Mouse (Mus musculus): ENCODE data around the gene Blvra. TPM values are rescaled to one million over a fixed set of nuclear protein-coding genes. Genes with fewer than 3 reads are reported as not detected.

The Blvra gene
- polyA plus RNA-seq, 1 experiment: 1.3 TPM

DNA sequence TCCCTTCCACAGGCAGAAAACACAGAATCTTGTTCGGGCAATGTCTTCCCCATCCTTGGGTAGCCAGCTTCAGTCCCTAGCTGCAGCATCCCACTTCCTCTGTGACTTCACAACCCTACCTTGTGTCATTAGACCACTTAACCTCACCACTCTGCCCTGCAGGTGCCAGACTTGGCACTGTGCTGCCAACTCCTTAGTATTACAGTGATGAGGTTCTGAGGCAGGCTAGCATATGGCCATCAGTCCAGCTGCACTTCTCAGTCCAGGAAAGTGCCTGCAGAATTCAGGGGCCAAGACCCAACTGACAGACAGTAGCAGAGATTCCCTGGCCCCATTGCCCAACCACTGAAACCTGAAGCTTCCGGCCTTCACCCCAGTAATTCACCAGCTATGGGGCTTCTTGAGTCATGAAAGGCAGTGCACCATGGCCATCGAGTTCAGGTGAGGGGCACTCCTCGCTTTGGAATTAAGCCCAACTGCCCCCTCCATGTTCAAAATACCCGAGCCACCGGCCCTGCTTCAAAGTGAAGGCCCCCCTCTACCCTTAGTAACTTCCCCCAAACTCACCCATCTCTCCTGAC, 72.2 kb downstream of the Blvra start:
- Histone ChIP-seq H3K9me3 (ENCODE audit: control insufficient read depth, low read length) (peaks cover 14% of the 10 kb centered on the region), H3K27me3 (ENCODE audit: control insufficient read depth) (no peaks in the 10 kb centered on the region), H3K4me3 (replicated peaks) (peak overlapping the region; percentile 76), H3K4me1 (ENCODE audit: control insufficient read depth) (peaks cover 80% of the 10 kb centered on the region), H3K36me3 (ENCODE audit: control insufficient read depth) (peaks cover 50% of the 10 kb centered on the region)
- TF ChIP-seq TAL1 (IDR thresholded peaks at IDR 0.05; ENCODE audit: low read length): no peak
- no peak for TF ChIP-seq GATA1 (IDR thresholded peaks at IDR 0.05; ENCODE audit: low read length)

DNA sequence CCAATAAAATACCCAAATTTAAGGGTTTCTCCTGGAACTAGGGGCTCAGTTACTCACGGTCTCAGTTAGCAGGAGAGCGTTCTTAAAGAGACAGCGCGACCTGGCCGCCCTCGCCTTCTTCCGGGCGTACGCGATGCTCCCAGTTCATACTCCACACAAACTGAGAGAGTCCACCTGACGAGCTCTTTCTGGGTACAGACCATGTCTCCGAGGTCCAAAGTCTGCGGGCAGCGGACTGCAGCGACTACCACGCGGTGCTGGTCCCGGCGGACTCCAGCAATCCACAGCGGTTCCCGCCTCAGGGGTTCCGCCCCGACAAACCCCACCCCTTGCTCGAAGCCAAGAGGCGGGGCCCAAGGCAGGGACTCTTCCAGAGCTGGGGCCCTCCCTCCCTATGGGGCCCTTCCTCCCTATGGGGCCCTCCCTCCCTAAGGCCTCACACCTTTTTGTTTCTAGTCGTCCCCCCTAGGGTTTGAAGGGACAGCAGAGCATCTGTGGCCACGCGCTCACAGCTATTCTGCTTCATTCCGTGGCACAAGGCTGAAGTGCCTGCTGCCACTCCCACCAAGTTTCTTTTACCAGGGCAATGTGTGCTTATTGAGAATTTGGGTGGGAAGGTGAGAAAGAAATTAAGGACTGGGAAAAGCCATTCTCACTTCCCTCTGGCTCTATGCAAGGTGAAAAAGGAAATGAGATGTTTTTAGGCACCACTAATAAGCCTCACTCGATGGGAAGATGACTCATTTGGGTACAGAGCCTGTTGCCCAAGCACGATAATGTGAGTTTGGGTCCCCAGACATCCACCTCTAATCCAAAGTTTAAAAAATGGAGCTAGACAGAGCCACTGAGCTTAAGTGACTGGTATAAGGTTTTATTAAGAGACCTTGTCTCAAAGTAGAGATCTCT, 72.9 kb downstream of the Blvra start, which contains the start of gene Itpripl1:
Gene Itpripl1, minus strand, starts transcription at position 285 of the 906 bp plus-strand sequence.
- no peaks in the 10 kb centered on the region for H3K27me3 ChIP-seq (ENCODE audit: control insufficient read depth)
- peaks cover 73% of the 10 kb centered on the region for H3K4me1 ChIP-seq (ENCODE audit: control insufficient read depth)
- H3K9me3 ChIP-seq (ENCODE audit: control insufficient read depth, low read length): peaks cover 14% of the 10 kb centered on the region
- peak within 1 kb of the TSS; percentile 76 for H3K4me3 ChIP-seq (replicated peaks)
- TF ChIP-seq GATA1 (IDR thresholded peaks at IDR 0.05; ENCODE audit: low read length): no peak
- no peak for TF ChIP-seq TAL1 (IDR thresholded peaks at IDR 0.05; ENCODE audit: low read length)
- peaks cover 43% of the 10 kb centered on the region for H3K36me3 ChIP-seq (ENCODE audit: control insufficient read depth)

DNA sequence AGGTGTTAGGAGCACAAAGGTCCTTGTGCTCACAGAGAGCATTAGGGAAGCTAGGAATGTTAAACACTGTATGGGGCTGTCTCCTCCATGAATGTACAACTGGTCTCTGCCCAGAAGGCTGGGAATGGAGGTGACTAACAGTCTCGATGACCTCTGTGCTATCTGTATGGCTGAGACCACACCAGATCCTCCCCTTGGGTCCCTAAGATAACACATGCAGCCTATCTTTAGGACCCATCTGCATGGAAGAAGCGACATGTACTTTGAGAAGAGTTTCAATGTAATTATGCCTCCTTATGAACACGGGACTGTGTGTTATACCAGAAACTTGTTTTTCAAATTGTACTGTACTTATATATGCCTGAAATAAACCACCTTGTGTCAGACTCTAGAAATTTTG, 75.2 kb downstream of the Blvra start:
- TF ChIP-seq GATA1 (IDR thresholded peaks at IDR 0.05; ENCODE audit: low read length): peak; percentile 41; the same call in 1 of the 2 replicates
- TF ChIP-seq TAL1 (IDR thresholded peaks at IDR 0.05; ENCODE audit: low read length): peak; percentile 16; the same call in 1 of the 3 replicates
- H3K36me3 ChIP-seq (ENCODE audit: control insufficient read depth): peaks cover 20% of the 10 kb centered on the region
- peaks cover 8% of the 10 kb centered on the region for H3K9me3 ChIP-seq (ENCODE audit: control insufficient read depth, low read length)
- H3K4me1 ChIP-seq (ENCODE audit: control insufficient read depth): peaks cover 61% of the 10 kb centered on the region
- H3K4me3 ChIP-seq (replicated peaks): no peak overlapping the region
- H3K27me3 ChIP-seq (ENCODE audit: control insufficient read depth): no peaks in the 10 kb centered on the region

Other genes starting within 250 kb of the Blvra start
- gene Trpm7, start 194.4 kb upstream of the Blvra start, polyA plus RNA-seq (2012): 0.11 and 0.33 TPM in 2 replicates
- 0.07 and 0.08 TPM in 2 replicates for gene Sppl2a, start 137.4 kb upstream of the Blvra start, polyA plus RNA-seq (2012)
- 0.08 TPM in 1 of 2 replicates, not detected in the other for gene Ap4e1, start 61.9 kb upstream of the Blvra start, polyA plus RNA-seq (2012)
- gene Ncaph, start 63.3 kb downstream of the Blvra start, polyA plus RNA-seq (2012): 3.9 and 6.2 TPM in 2 replicates
- 0.47 and 0.61 TPM in 2 replicates for gene Itpripl1, start 72.8 kb downstream of the Blvra start, polyA plus RNA-seq (2012)
- not detected in 2 replicates for gene 1810024B03Rik, start 137.6 kb downstream of the Blvra start, polyA plus RNA-seq (2012)
- gene Snrnp200, start 137.7 kb downstream of the Blvra start, polyA plus RNA-seq (2012): 0.90 and 0.97 TPM in 2 replicates
- gene Ciao1, start 177.2 kb downstream of the Blvra start, polyA plus RNA-seq (2012): 2.2 and 3.3 TPM in 2 replicates
- gene Tmem127, start 177.2 kb downstream of the Blvra start, polyA plus RNA-seq (2012): 1.6 and 1.9 TPM in 2 replicates
- gene Stard7, start 199.6 kb downstream of the Blvra start, polyA plus RNA-seq (2012): 1.1 and 1.5 TPM in 2 replicates

All from erythroblast, embryonic 14.5 days (primary cell).